ENCODE assay signal across 10 mouse cellular contexts in genomic region chr4:88805761-88806160, GRCm38 (mm10). TPM values are rescaled to one million over a fixed set of nuclear protein-coding genes. Genes with fewer than 3 reads are reported as not detected.
DNase-seq lines count a peak whose midpoint lies in the region; ATAC-seq and TF ChIP-seq lines count a peak whose summit lies in the region.
"Not testable (repeated sequence)": the region's sequence is repeated elsewhere in the genome, so short reads cannot be mapped to it uniquely, and the experiment has no call there.
"Had no signal": no experiment of that assay in that cellular context is flagged by ENCODE, and none has a peak within 500 bp of the region (broad histone marks: within the 10 kb centered on the region; RNA-seq: fewer than 3 reads in every experiment).

No protein-coding gene starts in this region.

- not testable (repeated sequence) for H3K36me3 ChIP-seq in forebrain, embryonic 12.5 days (replicated peaks); hindbrain, embryonic 13.5 days; liver, embryonic 14.5 days (replicated peaks; ENCODE audit: control insufficient read depth, insufficient read depth, low read depth); midbrain, embryonic 14.5 days (ENCODE audit: control insufficient read depth, insufficient read depth, low read length); stomach, embryonic 16.5 days (ENCODE audit: control insufficient read depth, insufficient read depth, low read length)

- H3K27ac ChIP-seq in bone marrow macrophage, adult 2 months (ENCODE audit: insufficient read depth, low read depth, low read length); forebrain, embryonic 12.5 days; hindbrain, embryonic 13.5 days; liver, embryonic 14.5 days; midbrain, embryonic 14.5 days (replicated peaks; ENCODE audit: low read depth, low read length); stomach, embryonic 16.5 days (ENCODE audit: low read length): not testable (repeated sequence)

- not testable (repeated sequence) for H3K9me3 ChIP-seq in forebrain, embryonic 12.5 days; hindbrain, embryonic 13.5 days; liver, embryonic 14.5 days (ENCODE audit: control insufficient read depth, low read length); midbrain, embryonic 14.5 days (ENCODE audit: control insufficient read depth, low read length); stomach, embryonic 16.5 days (replicated peaks; ENCODE audit: control insufficient read depth, low read length)

- ATAC-seq in forebrain, embryonic 12.5 days (ENCODE audit: low FRiP score); hindbrain, embryonic 13.5 days (ENCODE audit: low FRiP score); liver, embryonic 14.5 days (ENCODE audit: insufficient read depth); midbrain, embryonic 14.5 days (ENCODE audit: low FRiP score, low TSS enrichment); stomach, embryonic 16.5 days (ENCODE audit: insufficient read depth, low FRiP score): not testable (repeated sequence)

- peak; percentile 34 to 35 for DNase-seq in heart, adult 9 months (ENCODE audit: low spot score in 2 of 2)
- peak; percentile 53 for DNase-seq in kidney, postnatal 10 days
- DNase-seq in liver, embryonic 14.5 days (ENCODE audit: low read depth in 3 of 3, low spot score in 3 of 3); midbrain, embryonic 14.5 days: not testable (repeated sequence)

- not testable (repeated sequence) for H3K9ac ChIP-seq in forebrain, embryonic 12.5 days; hindbrain, embryonic 13.5 days; liver, embryonic 14.5 days (replicated peaks); midbrain, embryonic 14.5 days (replicated peaks; ENCODE audit: low read length); stomach, embryonic 16.5 days (ENCODE audit: low read length)

- H3K27me3 ChIP-seq in forebrain, embryonic 12.5 days; hindbrain, embryonic 13.5 days; liver, embryonic 14.5 days (ENCODE audit: control insufficient read depth, insufficient read depth, low read length); midbrain, embryonic 14.5 days (ENCODE audit: control insufficient read depth, insufficient read depth, low read length); stomach, embryonic 16.5 days (ENCODE audit: control insufficient read depth, insufficient read depth, low read length): not testable (repeated sequence)

- TF ChIP-seq CTCF in bone marrow macrophage, adult 2 months (IDR thresholded peaks at IDR 0.05; ENCODE audit: low read depth, low read length); liver, embryonic 14.5 days (IDR thresholded peaks at IDR 0.05; ENCODE audit: low read depth): not testable (repeated sequence)

- TF ChIP-seq POLR2A in bone marrow macrophage, adult 2 months (IDR thresholded peaks at IDR 0.05; ENCODE audit: borderline replicate concordance, low read depth, low read length): not testable (repeated sequence)

- 0 out of 2 replicates have a peak overlapping the region, but pooled peaks have one; percentile 14 for H3K4me3 ChIP-seq in bone marrow macrophage, adult 2 months (ENCODE audit: insufficient read depth, low read length)
- H3K4me3 ChIP-seq in forebrain, embryonic 12.5 days (replicated peaks): peak overlapping the region; percentile 26
- H3K4me3 ChIP-seq in hindbrain, embryonic 13.5 days: peak overlapping the region; percentile 22; the same call in 1 of the 2 replicates
- H3K4me3 ChIP-seq in liver, embryonic 14.5 days (ENCODE audit: insufficient read depth in 1 of 2, low read depth in 2 of 2, low read length in 2 of 2): 0 out of 4 replicates have a peak overlapping the region, but pooled peaks of 1 of the 2 experiments have one; percentile 21
- 0 out of 2 replicates have a peak overlapping the region, but pooled peaks have one; percentile 14 for H3K4me3 ChIP-seq in midbrain, embryonic 14.5 days (replicated peaks; ENCODE audit: low read depth, low read length)
- peak overlapping the region; percentile 23; the same call in 1 of the 2 replicates for H3K4me3 ChIP-seq in stomach, embryonic 16.5 days (replicated peaks; ENCODE audit: low read length)

- H3K4me2 ChIP-seq in forebrain, embryonic 12.5 days: peak overlapping the region; percentile 44; the same call in 1 of the 2 replicates
- H3K4me2 ChIP-seq in hindbrain, embryonic 13.5 days: peak overlapping the region; percentile 48
- H3K4me2 ChIP-seq in liver, embryonic 14.5 days (ENCODE audit: low read depth): peak overlapping the region; percentile 31; the same call in 1 of the 2 replicates
- peak overlapping the region; percentile 38 for H3K4me2 ChIP-seq in midbrain, embryonic 14.5 days (ENCODE audit: low read length)
- not testable (repeated sequence) for H3K4me2 ChIP-seq in stomach, embryonic 16.5 days (ENCODE audit: low read depth, low read length)

- H3K4me1 ChIP-seq in bone marrow macrophage, adult 2 months (ENCODE audit: control insufficient read depth, insufficient read depth, low read length); forebrain, embryonic 12.5 days; hindbrain, embryonic 13.5 days (replicated peaks); liver, embryonic 14.5 days (replicated peaks; ENCODE audit: control insufficient read depth in 2 of 2, insufficient read depth in 2 of 2, low read length in 1 of 2); midbrain, embryonic 14.5 days (ENCODE audit: control insufficient read depth, insufficient read depth, low read length); stomach, embryonic 16.5 days (ENCODE audit: control insufficient read depth, insufficient read depth, low read length): not testable (repeated sequence)

- not testable (repeated sequence) for TF ChIP-seq EP300 in liver, embryonic 14.5 days (IDR thresholded peaks at IDR 0.05; ENCODE audit: low read depth)

- 0% methylated on average over 6 of the region's 34 CpGs for WGBS in forebrain, embryonic 12.5 days
- whole genome bisulfite sequencing in hindbrain, embryonic 13.5 days: 2% methylated on average over 12 of the region's 34 CpGs
- WGBS in liver, embryonic 14.5 days (ENCODE audit: insufficient replicate concordance): 0% methylated on average over 12 of the region's 34 CpGs
- WGBS in midbrain, embryonic 14.5 days: 0% methylated on average over 3 of the region's 34 CpGs
- 0% methylated on average over 13 of the region's 34 CpGs for WGBS in stomach, embryonic 16.5 days

RNA-seq across cellular contexts. Expression of gene Gm13288, which starts 0.4 kb away (rescaled TPM):
- polyA plus RNA-seq in bone marrow macrophage, adult 2 months (2012; ENCODE audit: insufficient read depth, insufficient read length, missing spikeins): not detected in 2 replicates
- polyA plus RNA-seq in forebrain, embryonic 12.5 days (2016; fragmentation: Nextera tagmentation; extraction: Ambion mirVana): 0.15 TPM in 1 of 2 replicates, not detected in the other
- polyA plus RNA-seq in hindbrain, embryonic 13.5 days (2015; fragmentation: Nextera tagmentation; extraction: Ambion mirVana): not detected in 2 replicates
- polyA plus RNA-seq in liver, embryonic 14.5 days (2012; rRNA removed): not detected in 2 replicates
- not detected in 2 replicates for polyA plus RNA-seq in liver, embryonic 14.5 days (2014; fragmentation: Nextera tagmentation; extraction: Ambion mirVana)
- 0.08 TPM in 1 of 2 replicates, not detected in the other for polyA plus RNA-seq in midbrain, embryonic 14.5 days (2014; fragmentation: Nextera tagmentation; extraction: Ambion mirVana)
- 0.06 and 0.15 TPM in 2 replicates for polyA plus RNA-seq in stomach, embryonic 16.5 days (2015; fragmentation: Nextera tagmentation; extraction: Ambion mirVana)
- polyA plus RNA-seq: midbrain, embryonic 11.5 days had no signal

RNA-seq across cellular contexts. Expression of gene Gm13287, which starts 2.7 kb away (rescaled TPM):
- not detected in 2 replicates for polyA plus RNA-seq in bone marrow macrophage, adult 2 months (2012; ENCODE audit: insufficient read depth, insufficient read length, missing spikeins)
- not detected in 2 replicates for polyA plus RNA-seq in forebrain, embryonic 12.5 days (2016; fragmentation: Nextera tagmentation; extraction: Ambion mirVana)
- polyA plus RNA-seq in hindbrain, embryonic 13.5 days (2015; fragmentation: Nextera tagmentation; extraction: Ambion mirVana): not detected in 2 replicates
- polyA plus RNA-seq in liver, embryonic 14.5 days (2012; rRNA removed): not detected in 2 replicates
- polyA plus RNA-seq in liver, embryonic 14.5 days (2014; fragmentation: Nextera tagmentation; extraction: Ambion mirVana): not detected in 2 replicates
- not detected in 2 replicates for polyA plus RNA-seq in midbrain, embryonic 14.5 days (2014; fragmentation: Nextera tagmentation; extraction: Ambion mirVana)
- polyA plus RNA-seq in stomach, embryonic 16.5 days (2015; fragmentation: Nextera tagmentation; extraction: Ambion mirVana): not detected in 2 replicates
- polyA plus RNA-seq: midbrain, embryonic 11.5 days had no signal

RNA-seq across cellular contexts. Expression of gene Gm13285, which starts 6.3 kb away (rescaled TPM):
- polyA plus RNA-seq in bone marrow macrophage, adult 2 months (2012; ENCODE audit: insufficient read depth, insufficient read length, missing spikeins): not detected in 2 replicates
- 0.29 TPM in 1 of 2 replicates, not detected in the other for polyA plus RNA-seq in forebrain, embryonic 12.5 days (2016; fragmentation: Nextera tagmentation; extraction: Ambion mirVana)
- not detected in 2 replicates for polyA plus RNA-seq in hindbrain, embryonic 13.5 days (2015; fragmentation: Nextera tagmentation; extraction: Ambion mirVana)
- polyA plus RNA-seq in liver, embryonic 14.5 days (2012; rRNA removed): not detected in 2 replicates
- 0.14 TPM in 1 of 2 replicates, not detected in the other for polyA plus RNA-seq in liver, embryonic 14.5 days (2014; fragmentation: Nextera tagmentation; extraction: Ambion mirVana)
- 0.17 TPM in 1 of 2 replicates, not detected in the other for polyA plus RNA-seq in midbrain, embryonic 14.5 days (2014; fragmentation: Nextera tagmentation; extraction: Ambion mirVana)
- 0.70 and 1.1 TPM in 2 replicates for polyA plus RNA-seq in stomach, embryonic 16.5 days (2015; fragmentation: Nextera tagmentation; extraction: Ambion mirVana)

RNA-seq across cellular contexts. Expression of gene Gm13279, which starts 8.6 kb away (rescaled TPM):
- polyA plus RNA-seq in bone marrow macrophage, adult 2 months (2012; ENCODE audit: insufficient read depth, insufficient read length, missing spikeins): not detected in 2 replicates
- polyA plus RNA-seq in forebrain, embryonic 12.5 days (2016; fragmentation: Nextera tagmentation; extraction: Ambion mirVana): not detected in 2 replicates
- polyA plus RNA-seq in hindbrain, embryonic 13.5 days (2015; fragmentation: Nextera tagmentation; extraction: Ambion mirVana): not detected in 2 replicates
- not detected in 2 replicates for polyA plus RNA-seq in liver, embryonic 14.5 days (2012; rRNA removed)
- not detected in 2 replicates for polyA plus RNA-seq in liver, embryonic 14.5 days (2014; fragmentation: Nextera tagmentation; extraction: Ambion mirVana)
- polyA plus RNA-seq in midbrain, embryonic 14.5 days (2014; fragmentation: Nextera tagmentation; extraction: Ambion mirVana): not detected in 2 replicates
- polyA plus RNA-seq in stomach, embryonic 16.5 days (2015; fragmentation: Nextera tagmentation; extraction: Ambion mirVana): not detected in 2 replicates
- polyA plus RNA-seq: midbrain, embryonic 11.5 days; urinary bladder, adult 2 months had no signal

RNA-seq across cellular contexts. Expression of gene Ifna7, which starts 10.3 kb away (rescaled TPM):
- not detected in 2 replicates for polyA plus RNA-seq in bone marrow macrophage, adult 2 months (2012; ENCODE audit: insufficient read depth, insufficient read length, missing spikeins)
- polyA plus RNA-seq in forebrain, embryonic 12.5 days (2016; fragmentation: Nextera tagmentation; extraction: Ambion mirVana): not detected in 2 replicates
- polyA plus RNA-seq in hindbrain, embryonic 13.5 days (2015; fragmentation: Nextera tagmentation; extraction: Ambion mirVana): not detected in 2 replicates
- polyA plus RNA-seq in liver, embryonic 14.5 days (2012; rRNA removed): not detected in 2 replicates
- not detected in 2 replicates for polyA plus RNA-seq in liver, embryonic 14.5 days (2014; fragmentation: Nextera tagmentation; extraction: Ambion mirVana)
- polyA plus RNA-seq in midbrain, embryonic 14.5 days (2014; fragmentation: Nextera tagmentation; extraction: Ambion mirVana): not detected in 2 replicates
- not detected in 2 replicates for polyA plus RNA-seq in stomach, embryonic 16.5 days (2015; fragmentation: Nextera tagmentation; extraction: Ambion mirVana)
- polyA plus RNA-seq: midbrain, embryonic 11.5 days; urinary bladder, adult 2 months had no signal
